Mouse (Mus musculus) hindbrain, embryonic 11.5 days (tissue): ENCODE data around the gene Btnl6. TPM values are rescaled to one million over a fixed set of nuclear protein-coding genes. Genes with fewer than 3 reads are reported as not detected.

Experiments
- ATAC-seq: fragments of 200-750 bp; cut with Nextera tagmentation; 2 replicates; pipeline ENCODE4 v1.8.0; 2017; ENCODE audit warnings: mild to moderate bottlenecking, moderate TSS enrichment, moderate library complexity; ENCODE audit not compliant: low FRiP score
- DNase-seq: peaks from one replicate; pipeline ENCODE4 v3.0.0-alpha.2; 2015; ENCODE audit warnings: low spot score
- H3K27ac ChIP-seq: fragments of 300-500 bp; sonication (generic); 2 replicates; pipeline ENCODE4 v1.5.1; 2014; ENCODE audit warnings: mild to moderate bottlenecking, low read depth, low read length
- H3K27me3 ChIP-seq: fragments of 300-500 bp; sonication (generic); 2 replicates; pipeline ENCODE4 v1.6.1; 2014; ENCODE audit warnings: mild to moderate bottlenecking, low read length, moderate library complexity, mixed read lengths; ENCODE audit not compliant: control insufficient read depth, insufficient read depth
- H3K36me3 ChIP-seq: fragments of 300-500 bp; sonication (generic); 2 replicates; pipeline ENCODE4 v1.6.1; 2014; ENCODE audit warnings: mild to moderate bottlenecking, low read length, moderate library complexity, mixed read lengths; ENCODE audit not compliant: control insufficient read depth, insufficient read depth
- H3K4me1 ChIP-seq: fragments of 300-500 bp; sonication (generic); replicated peaks from 2 replicates; pipeline ENCODE4 v1.6.1; 2014; ENCODE audit warnings: low read length, mixed read lengths; ENCODE audit not compliant: control insufficient read depth, insufficient read depth
- H3K4me2 ChIP-seq: fragments of 300-500 bp; sonication (generic); replicated peaks from 2 replicates; pipeline ENCODE4 v1.6.1; 2014; ENCODE audit warnings: mild to moderate bottlenecking, low read depth, low read length
- H3K4me3 ChIP-seq: fragments of 300-500 bp; sonication (generic); 2 replicates; pipeline ENCODE4 v1.5.1; 2014; ENCODE audit warnings: low read depth, low read length
- H3K9ac ChIP-seq: fragments of 300-500 bp; sonication (generic); 2 replicates; pipeline ENCODE4 v1.6.1; 2014; ENCODE audit warnings: low read depth, low read length
- H3K9me3 ChIP-seq: fragments of 300-500 bp; sonication (generic); 2 replicates; pipeline ENCODE4 v1.6.1; 2016; ENCODE audit warnings: low read length; ENCODE audit not compliant: control insufficient read depth
- WGBS: fragments of 180-500 bp; shearing (Covaris S2); extraction: QIAGEN DNeasy Blood & Tissue Kit; methylation state at CpG from one replicate; pipeline ENCODE4 v1.1.7; 2014; 5-methylcytosine and 5-hydroxymethylcytosine counted together
- polyA plus RNA-seq: library from polyadenylated mRNA; unstranded; fragments of >200 nt; fragmentation: Nextera tagmentation; extraction: Ambion mirVana; gene quantifications from 2 replicates; pipeline ENCODE4 v1.2.1, GENCODE M21; 2014

Btnl6 gene
- not detected in 2 replicates for polyA plus RNA-seq

DNA sequence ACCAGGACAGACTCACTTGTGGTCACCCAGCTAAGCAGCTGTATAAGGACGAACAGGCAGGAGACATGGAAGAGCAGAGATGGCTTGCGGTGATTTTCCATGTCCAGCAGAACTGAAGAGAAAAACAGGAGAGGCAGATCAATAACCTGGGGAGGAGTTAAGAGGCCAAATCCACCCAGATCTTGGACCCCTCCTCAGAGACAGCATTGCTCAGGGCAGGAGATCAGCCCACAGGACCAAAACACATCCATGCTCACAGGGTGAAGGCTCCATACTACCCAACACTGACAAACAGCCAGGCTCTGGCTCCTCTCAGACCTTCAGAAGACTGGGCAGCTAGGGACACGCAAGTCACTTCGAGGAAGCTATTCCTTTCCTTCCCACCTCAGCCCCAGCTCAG, at the start of gene Btnl6:
TSS of gene Btnl6 (minus strand) at position 101 of the 400 bp plus-strand sequence.
- H3K27me3 ChIP-seq, result no peaks in the 10 kb centered on the region
- DNase-seq (no peak), ATAC-seq (no peak)
- H3K27ac ChIP-seq, result no peak within 1 kb of the TSS
- no peak within 1 kb of the TSS for H3K9ac ChIP-seq
- H3K36me3 ChIP-seq, result no peaks in the 10 kb centered on the region
- no peaks in the 10 kb centered on the region for H3K4me1 ChIP-seq
- H3K4me3 ChIP-seq, result no peak within 1 kb of the TSS
- no peak within 1 kb of the TSS for H3K4me2 ChIP-seq
- H3K9me3 ChIP-seq, result no peaks in the 10 kb centered on the region
- 94% methylated on average over 4 of the region's 4 CpGs for WGBS

DNA sequence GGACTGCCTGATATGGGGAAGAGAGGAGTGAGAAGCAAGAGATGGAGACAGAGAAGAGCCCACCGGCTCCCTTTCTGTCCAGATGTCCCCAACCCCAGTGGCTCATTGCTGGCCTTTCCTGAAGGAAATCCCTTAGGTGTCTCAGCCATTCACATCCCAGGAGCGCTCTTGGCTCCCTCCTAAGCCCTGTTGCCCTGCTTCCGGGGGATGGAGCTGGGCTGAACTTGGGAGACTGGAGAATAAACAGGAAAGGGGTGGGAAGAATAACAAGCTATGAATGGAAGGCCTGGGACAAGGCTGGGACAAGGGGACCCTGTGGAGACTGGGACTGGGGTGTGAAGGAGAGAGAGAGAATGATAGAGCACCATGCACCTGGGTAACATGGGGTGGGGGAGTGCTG, 47.6 kb upstream of the Btnl6 start:
- DNase-seq, result no peak
- 54% methylated on average over 3 of the region's 3 CpGs for WGBS
- Histone ChIP-seq H3K27ac (no peak overlapping the region), H3K27me3 (0 out of 2 replicates have a peak, but pooled peaks cover 2% of the 10 kb centered on the region), H3K36me3 (no peaks in the 10 kb centered on the region), H3K4me2 (no peak overlapping the region), H3K4me3 (no peak overlapping the region), H3K9me3 (no peaks in the 10 kb centered on the region), H3K9ac (peak overlapping the region; percentile 47; the same call in 1 of the 2 replicates), H3K4me1 (peaks cover 3% of the 10 kb centered on the region; the same call in 1 of the 2 replicates)
- ATAC-seq, result no peak

DNA sequence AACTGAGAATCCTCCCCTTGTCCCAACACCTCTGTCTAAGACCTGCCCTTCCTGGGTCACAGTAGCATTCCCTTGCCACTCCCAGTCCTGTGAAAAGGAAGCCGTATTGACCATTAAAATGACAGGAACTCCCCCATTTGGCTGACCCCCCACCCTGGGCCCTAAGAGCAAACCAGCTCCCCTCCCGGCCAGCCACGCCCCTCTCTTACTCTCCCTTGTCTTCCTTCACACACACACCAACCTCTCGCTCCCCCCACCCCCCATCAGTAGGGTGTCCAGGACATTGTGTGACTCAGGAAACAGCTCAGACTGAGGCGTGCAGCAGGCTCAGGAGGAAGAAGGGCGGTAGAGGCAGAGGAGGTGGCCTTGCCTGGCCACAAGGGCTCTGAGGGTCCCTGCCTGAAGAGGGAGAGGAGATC, 46.9 kb upstream of the Btnl6 start, which contains the start of gene Notch4:
TSS of gene Notch4 (plus strand) at position 266 of the 419 bp plus-strand sequence.
- Histone ChIP-seq H3K9ac (peak within 1 kb of the TSS; percentile 47; the same call in 1 of the 2 replicates), H3K4me3 (no peak within 1 kb of the TSS), H3K27me3 (0 out of 2 replicates have a peak, but pooled peaks cover 2% of the 10 kb centered on the region), H3K27ac (0 out of 2 replicates have a peak within 1 kb of the TSS, but pooled peaks have one; percentile 42), H3K36me3 (no peaks in the 10 kb centered on the region), H3K9me3 (no peaks in the 10 kb centered on the region), H3K4me1 (peaks cover 3% of the 10 kb centered on the region; the same call in 1 of the 2 replicates), H3K4me2 (no peak within 1 kb of the TSS)
- DNase-seq (peak; percentile 17), ATAC-seq (no peak; the same call in 1 of the 2 replicates)
- WGBS, result 15% methylated on average over 6 of the region's 6 CpGs

DNA sequence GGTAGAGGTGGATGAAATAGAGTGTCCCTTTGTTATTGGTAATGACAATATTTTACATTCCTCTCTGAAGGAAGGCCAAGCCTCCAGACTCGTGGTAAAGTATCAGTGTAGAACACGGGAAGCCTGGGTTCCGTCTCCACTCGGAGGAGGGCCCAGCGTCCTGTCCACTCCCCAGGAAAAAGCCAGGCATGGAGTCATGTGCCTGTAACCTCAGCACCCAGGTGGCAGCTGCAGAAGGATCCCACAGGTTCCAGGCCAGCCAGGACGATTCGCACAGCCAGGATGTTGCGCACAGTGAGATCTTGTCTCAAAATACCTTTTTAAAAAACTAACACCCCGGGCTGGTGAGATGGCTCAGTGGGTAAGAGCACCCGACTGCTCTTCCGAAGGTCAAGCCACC, 46.2 kb upstream of the Btnl6 start:
- DNase-seq (no peak), ATAC-seq (no peak)
- H3K9ac ChIP-seq, result no peak overlapping the region
- no peak overlapping the region for H3K4me2 ChIP-seq
- no peaks in the 10 kb centered on the region for H3K36me3 ChIP-seq
- H3K27me3 ChIP-seq, result 0 out of 2 replicates have a peak, but pooled peaks cover 2% of the 10 kb centered on the region
- H3K4me1 ChIP-seq, result peaks cover 3% of the 10 kb centered on the region; the same call in 1 of the 2 replicates
- no peaks in the 10 kb centered on the region for H3K9me3 ChIP-seq
- no peak overlapping the region for H3K27ac ChIP-seq
- 74% methylated on average over 11 of the region's 11 CpGs for WGBS
- no peak overlapping the region for H3K4me3 ChIP-seq

DNA sequence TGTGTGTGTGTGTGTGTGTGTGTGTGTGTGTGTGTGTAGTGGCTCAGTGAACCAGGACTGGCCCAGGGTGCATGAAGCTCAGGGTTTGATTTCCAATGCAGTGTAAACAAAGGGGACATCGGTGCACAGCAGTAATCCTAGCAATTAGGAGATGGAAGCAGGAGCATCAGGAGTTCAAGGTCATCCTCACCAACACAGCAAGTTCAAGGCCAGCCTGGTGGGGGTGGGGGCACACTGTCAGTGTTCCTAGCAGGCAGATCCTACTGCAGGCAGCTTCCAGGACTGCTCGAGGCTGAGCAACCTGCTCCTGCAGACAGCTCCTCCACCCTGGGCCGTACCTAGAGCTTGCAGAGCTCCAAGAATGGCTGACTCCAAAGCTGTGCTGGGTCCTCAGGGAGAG, 45.4 kb upstream of the Btnl6 start:
- Histone ChIP-seq H3K9ac (no peak overlapping the region), H3K4me3 (no peak overlapping the region), H3K36me3 (no peaks in the 10 kb centered on the region), H3K27ac (no peak overlapping the region), H3K4me2 (no peak overlapping the region), H3K9me3 (no peaks in the 10 kb centered on the region), H3K4me1 (peaks cover 3% of the 10 kb centered on the region; the same call in 1 of the 2 replicates), H3K27me3 (0 out of 2 replicates have a peak, but pooled peaks cover 2% of the 10 kb centered on the region)
- DNase-seq (no peak), ATAC-seq (no peak)
- WGBS, result 87% methylated on average over 3 of the region's 3 CpGs

DNA sequence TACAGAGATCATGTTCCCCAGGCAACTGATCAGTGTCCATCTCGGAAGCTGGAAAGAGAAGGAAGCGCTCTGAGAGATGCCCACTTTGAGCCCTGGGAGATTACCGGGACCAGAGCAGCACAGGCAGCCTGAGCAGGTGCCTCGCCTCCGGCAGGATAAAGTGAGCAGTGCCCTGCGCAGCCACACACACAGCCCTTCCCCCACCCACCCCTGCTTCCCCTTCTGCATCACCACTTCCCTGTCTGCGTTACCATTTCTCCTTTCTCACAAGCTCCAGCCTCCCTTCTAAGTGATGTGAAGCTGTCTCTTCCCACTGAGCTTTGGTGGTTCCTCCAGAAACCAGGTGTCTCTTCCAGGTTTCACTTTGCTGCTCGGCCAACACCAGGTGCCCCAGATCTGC, 44.0 kb upstream of the Btnl6 start:
- no peak overlapping the region for H3K27ac ChIP-seq
- H3K27me3 ChIP-seq, result 0 out of 2 replicates have a peak, but pooled peaks cover 2% of the 10 kb centered on the region
- H3K4me1 ChIP-seq, result peaks cover 3% of the 10 kb centered on the region; the same call in 1 of the 2 replicates
- WGBS, result 60% methylated on average over 8 of the region's 8 CpGs
- H3K4me3 ChIP-seq, result no peak overlapping the region
- H3K4me2 ChIP-seq, result no peak overlapping the region
- no peak overlapping the region for H3K9ac ChIP-seq
- ATAC-seq (no peak), DNase-seq (no peak)
- no peaks in the 10 kb centered on the region for H3K9me3 ChIP-seq
- H3K36me3 ChIP-seq, result no peaks in the 10 kb centered on the region

DNA sequence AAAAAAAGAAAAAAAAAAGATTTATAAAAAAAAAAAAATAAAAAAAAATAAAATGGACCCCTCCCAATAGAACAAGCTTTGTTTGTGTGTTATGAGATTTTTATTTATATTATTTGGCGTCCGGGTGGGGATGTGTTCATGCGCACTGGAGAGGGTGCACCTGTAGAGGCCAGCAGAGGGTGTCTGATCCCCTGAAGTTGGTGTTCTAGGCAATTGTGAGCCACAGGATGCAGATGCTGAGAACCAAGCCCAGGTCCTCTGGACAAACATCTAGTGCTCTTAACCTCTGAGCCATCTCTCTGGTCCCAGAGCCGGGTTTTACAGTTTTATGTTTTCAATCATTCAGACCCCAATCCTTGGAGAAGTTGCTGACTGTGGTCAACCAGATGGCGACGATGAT, 43.3 kb upstream of the Btnl6 start:
- no peak overlapping the region for H3K4me2 ChIP-seq
- 88% methylated on average over 6 of the region's 6 CpGs for WGBS
- H3K27ac ChIP-seq, result no peak overlapping the region
- ATAC-seq (no peak), DNase-seq (no peak)
- no peaks in the 10 kb centered on the region for H3K36me3 ChIP-seq
- H3K9ac ChIP-seq, result no peak overlapping the region
- no peaks in the 10 kb centered on the region for H3K9me3 ChIP-seq
- H3K4me1 ChIP-seq, result peaks cover 3% of the 10 kb centered on the region; the same call in 1 of the 2 replicates
- 0 out of 2 replicates have a peak, but pooled peaks cover 2% of the 10 kb centered on the region for H3K27me3 ChIP-seq
- no peak overlapping the region for H3K4me3 ChIP-seq

DNA sequence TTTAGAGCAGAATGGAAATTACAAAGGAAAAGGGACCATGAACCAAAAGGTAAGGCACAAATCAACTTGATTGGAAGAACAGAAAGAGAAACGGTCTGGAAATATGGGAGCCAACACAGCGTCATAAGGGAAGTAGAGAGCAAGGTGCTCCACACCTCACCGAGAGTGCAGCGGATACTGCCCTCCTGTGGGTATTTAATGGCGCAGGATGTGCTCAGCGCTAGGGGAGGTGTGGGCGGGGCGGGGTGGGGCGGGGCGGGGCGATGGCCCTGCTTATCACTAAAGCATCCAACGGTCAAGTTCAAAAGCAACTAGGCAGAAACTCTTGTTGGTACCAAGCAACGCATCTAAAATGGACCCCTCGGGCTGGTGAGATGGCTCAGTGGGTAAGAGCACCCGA, 42.7 kb upstream of the Btnl6 start:
- Histone ChIP-seq H3K4me1 (peaks cover 3% of the 10 kb centered on the region; the same call in 1 of the 2 replicates), H3K4me3 (no peak overlapping the region), H3K36me3 (no peaks in the 10 kb centered on the region), H3K27me3 (0 out of 2 replicates have a peak, but pooled peaks cover 2% of the 10 kb centered on the region), H3K4me2 (no peak overlapping the region), H3K9me3 (no peaks in the 10 kb centered on the region), H3K9ac (no peak overlapping the region), H3K27ac (no peak overlapping the region)
- 27% methylated on average over 15 of the region's 15 CpGs for WGBS
- no peak for DNase-seq
- no peak for ATAC-seq

DNA sequence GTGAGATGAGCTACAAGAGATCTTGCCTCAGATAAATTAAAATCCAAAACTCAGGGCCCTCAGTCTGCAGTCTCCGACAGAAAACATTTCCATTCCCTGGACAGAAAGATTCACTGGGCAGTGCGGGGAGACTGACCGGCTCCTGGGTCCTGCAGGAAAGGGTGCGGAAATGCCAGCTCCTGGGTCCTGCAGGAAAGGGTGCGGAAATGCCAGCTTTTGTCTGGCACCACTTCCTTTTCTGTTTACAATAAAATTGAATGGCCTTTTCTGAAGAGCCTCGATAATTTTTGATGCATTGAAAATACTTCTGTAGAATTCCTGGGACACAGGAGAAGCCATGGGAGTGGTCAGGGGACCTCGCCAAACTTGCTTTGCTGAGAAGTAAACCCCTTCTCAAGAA, 42.0 kb upstream of the Btnl6 start:
- no peak overlapping the region for H3K27ac ChIP-seq
- H3K4me2 ChIP-seq, result no peak overlapping the region
- H3K4me1 ChIP-seq, result peaks cover under 1% of the 10 kb centered on the region; the same call in 1 of the 2 replicates
- ATAC-seq (no peak), DNase-seq (no peak)
- 83% methylated on average over 7 of the region's 7 CpGs for WGBS
- no peaks in the 10 kb centered on the region for H3K9me3 ChIP-seq
- H3K9ac ChIP-seq, result no peak overlapping the region
- no peak overlapping the region for H3K4me3 ChIP-seq
- H3K27me3 ChIP-seq, result no peaks in the 10 kb centered on the region
- no peaks in the 10 kb centered on the region for H3K36me3 ChIP-seq
